Mouse (Mus musculus) embryo, embryonic 11 days (tissue): Measurements from ENCODE around the gene Olfr921.
A peak's percentile ranks its signal among the peaks of the same experiment; 100 is the strongest.

Source experiments
- DNase-seq: peaks from one replicate; pipeline ENCODE4 v3.0.0-alpha.2; 2015

Olfr921 gene

GRCm38 (mm10) chr9:38772768-38773167 is at the start of gene Olfr921:
TSS of gene Olfr921 (plus strand) at chr9:38773068.
- DNase-seq = no peak

- DNase-seq = no peak
Measured at GRCm38 (mm10) chr9:38724044-38724443, 48.8 kb upstream of the Olfr921 start.

DNA sequence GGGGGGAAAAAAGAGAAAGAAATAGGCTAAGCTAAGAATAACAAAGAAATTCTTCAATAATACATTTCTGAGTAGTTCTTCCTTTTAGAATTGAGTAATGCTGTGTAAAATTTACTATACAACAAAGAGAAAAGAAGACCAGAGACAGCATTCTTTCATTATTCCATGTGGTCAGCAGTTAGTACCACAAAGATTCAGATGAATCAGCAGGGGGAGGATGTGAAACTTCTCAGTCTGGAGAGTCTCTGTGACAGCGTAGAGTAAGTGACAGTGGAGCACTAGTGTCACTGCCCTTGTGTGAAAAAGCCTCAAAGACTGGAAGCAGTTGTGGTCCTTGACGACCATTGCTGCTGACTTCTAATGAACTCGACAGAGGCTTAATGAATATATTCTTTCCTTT is 44.6 kb upstream of the Olfr921 start:
- DNase-seq = no peak

GRCm38 (mm10) chr9:38741408-38741807 is 31.5 kb upstream of the Olfr921 start:
- no peak for DNase-seq

DNA sequence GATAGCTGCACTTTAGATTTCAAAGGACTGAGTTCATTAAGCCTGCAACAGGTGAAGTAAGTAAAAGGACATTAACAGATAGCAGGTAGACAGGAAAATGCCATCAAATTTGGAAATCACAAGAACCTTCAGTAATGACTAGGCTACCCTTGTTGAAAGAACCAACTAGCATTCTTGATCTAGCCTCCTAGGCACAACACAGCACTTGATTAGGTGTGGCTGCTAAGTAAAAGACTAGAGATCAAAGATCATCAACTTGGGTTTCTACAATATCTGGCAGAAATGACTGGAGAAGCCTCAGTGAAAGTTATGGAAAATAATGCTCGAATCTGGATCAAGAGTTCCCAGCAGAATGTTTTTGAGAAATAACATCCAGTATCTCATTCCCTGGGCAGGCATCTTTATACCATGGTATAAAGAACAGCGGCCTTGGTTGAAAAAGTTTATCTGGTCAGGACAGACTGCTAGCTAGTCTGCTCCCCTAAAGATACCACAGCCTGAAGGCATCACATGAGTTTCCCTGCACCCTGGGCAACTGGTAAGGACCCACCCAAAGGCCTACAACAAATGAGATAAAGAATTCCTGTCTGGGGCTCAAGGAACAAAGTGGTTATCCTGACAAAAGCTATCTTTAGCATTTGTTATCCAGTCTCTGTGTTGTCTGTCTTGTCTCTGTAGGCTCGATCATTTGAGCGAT is 28.1 kb upstream of the Olfr921 start:
- DNase-seq = no peak

DNA sequence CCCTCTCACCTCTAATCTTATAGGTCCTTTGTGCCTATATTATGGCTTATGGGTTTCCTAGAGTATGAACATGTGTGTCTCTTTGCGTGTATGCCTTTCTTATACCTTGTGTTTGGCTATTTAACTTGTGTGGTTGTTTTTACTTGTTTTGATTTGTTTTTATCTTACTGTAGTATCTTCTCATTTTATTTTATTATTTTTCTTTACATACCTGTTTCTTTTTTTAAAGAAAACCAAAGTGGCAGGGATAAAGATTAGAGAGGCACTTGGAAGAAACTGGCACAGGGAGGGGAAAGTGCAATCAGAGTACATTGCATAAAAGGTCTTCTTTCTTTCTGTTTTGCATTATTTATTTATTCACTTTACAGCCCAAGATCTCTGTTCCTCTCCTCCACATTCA is 20.9 kb upstream of the Olfr921 start, which contains the start of gene Olfr920:
Gene Olfr920 (plus strand): TSS at position 301 of the 400 bp plus-strand sequence.
- no peak for DNase-seq

- no peak for DNase-seq
Measured at GRCm38 (mm10) chr9:38792689-38793088, 19.8 kb downstream of the Olfr921 start.

DNA sequence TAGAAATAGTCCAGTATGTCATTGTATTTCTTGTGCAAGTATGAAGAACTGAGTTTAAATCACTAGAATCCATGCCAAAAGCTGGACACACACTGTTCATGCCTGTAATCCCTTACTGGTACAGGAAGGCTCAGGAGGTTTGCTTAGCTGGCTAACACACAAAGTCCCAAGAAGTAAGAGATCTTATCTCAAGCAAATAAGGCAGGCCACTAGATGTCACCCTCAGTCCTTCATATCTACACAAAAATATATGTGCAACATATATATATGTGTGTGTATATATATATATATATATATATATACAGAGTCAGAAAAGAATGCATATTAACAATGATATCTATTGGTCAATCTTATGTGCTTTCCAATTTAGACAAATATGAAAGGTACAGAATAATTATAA is 32.8 kb downstream of the Olfr921 start:
- peak; percentile 1 for DNase-seq

GRCm38 (mm10) chr9:38814314-38814713 is 41.4 kb downstream of the Olfr921 start, which contains the start of gene Olfr922:
TSS of gene Olfr922 (plus strand) at chr9:38814614.
- no peak for DNase-seq

GRCm38 (mm10) chr9:38815458-38815986 is 42.7 kb downstream of the Olfr921 start:
- DNase-seq = no peak

- no peak for DNase-seq
Measured at GRCm38 (mm10) chr9:38826245-38826644, 53.4 kb downstream of the Olfr921 start, which contains the start of gene Olfr923. TSS of gene Olfr923 (plus strand) at chr9:38826545.
